Mouse (Mus musculus) forebrain, embryonic 14.5 days (tissue): ENCODE measurements around the gene Mapkbp1. TPM values are rescaled to one million over a fixed set of nuclear protein-coding genes. Genes with fewer than 3 reads are reported as not detected.

Source experiments
- ATAC-seq: fragments of 200-750 bp; cut with Nextera tagmentation; 2 replicates; pipeline ENCODE4 v1.8.0; 2017; ENCODE audit warnings: mild to moderate bottlenecking, moderate library complexity
- DNase-seq: peaks from one replicate; pipeline ENCODE4 v3.0.0-alpha.2; 2015; ENCODE audit warnings: low spot score
- H3K27ac ChIP-seq: fragments of 300-500 bp; sonication (generic); 2 replicates; pipeline ENCODE4 v1.5.1; 2014; ENCODE audit warnings: low read depth, mild to moderate bottlenecking, control low read depth, low read length, moderate library complexity
- H3K27me3 ChIP-seq: fragments of 300-500 bp; sonication (generic); replicated peaks from 2 replicates; pipeline ENCODE4 v1.6.1; 2014; ENCODE audit warnings: low read length, control low read depth, mixed read lengths; ENCODE audit not compliant: control insufficient read depth, insufficient read depth
- H3K36me3 ChIP-seq: fragments of 300-500 bp; sonication (generic); 2 replicates; pipeline ENCODE4 v1.6.1; 2014; ENCODE audit warnings: low read length, control low read depth; ENCODE audit not compliant: control insufficient read depth, insufficient read depth
- H3K4me1 ChIP-seq: fragments of 300-500 bp; sonication (generic); 2 replicates; pipeline ENCODE4 v1.6.1; 2014; ENCODE audit warnings: antibody characterized with exemption, low read length, control low read depth; ENCODE audit not compliant: control insufficient read depth, insufficient read depth
- H3K4me2 ChIP-seq: fragments of 300-500 bp; sonication (generic); 2 replicates; pipeline ENCODE4 v1.6.1; 2014; ENCODE audit warnings: mild to moderate bottlenecking, control low read depth, low read length
- H3K4me3 ChIP-seq: fragments of 300-500 bp; sonication (generic); 2 replicates; pipeline ENCODE4 v1.5.1; 2014; ENCODE audit warnings: low read depth, low read length, control low read depth
- H3K9ac ChIP-seq: fragments of 300-500 bp; sonication (generic); 2 replicates; pipeline ENCODE4 v1.6.1; 2014; ENCODE audit warnings: mild to moderate bottlenecking, low read length, control low read depth, moderate library complexity
- H3K9me3 ChIP-seq: fragments of 300-500 bp; sonication (generic); replicated peaks from 2 replicates; pipeline ENCODE4 v1.6.1; 2016; ENCODE audit warnings: low read length, control low read depth, mixed read lengths; ENCODE audit not compliant: control insufficient read depth
- WGBS: fragments of 180-500 bp; shearing (Covaris S2); extraction: QIAGEN DNeasy Blood & Tissue Kit; methylation state at CpG from one replicate; pipeline ENCODE4 v1.1.7; 2014; 5-methylcytosine and 5-hydroxymethylcytosine counted together
- polyA plus RNA-seq: library from polyadenylated mRNA; unstranded; fragments of >200 nt; fragmentation: Nextera tagmentation; extraction: Ambion mirVana; gene quantifications from 2 replicates; pipeline ENCODE4 v1.2.1, GENCODE M21; 2014

Mapkbp1 gene
- polyA plus RNA-seq, 1 experiment from 2014 or later = 3.0 TPM

GRCm38 (mm10) chr2:119988952-119989351, 16.5 kb downstream of the Mapkbp1 start:
- no peaks in the 10 kb centered on the region for H3K36me3 ChIP-seq
- H3K4me2 ChIP-seq = no peak overlapping the region
- H3K27me3 ChIP-seq = no peaks in the 10 kb centered on the region
- no peak for ATAC-seq
- H3K27ac ChIP-seq = no peak overlapping the region
- H3K9me3 ChIP-seq = no peaks in the 10 kb centered on the region
- 97% methylated on average over 4 of the region's 4 CpGs for WGBS
- H3K4me3 ChIP-seq = no peak overlapping the region
- H3K4me1 ChIP-seq = no peaks in the 10 kb centered on the region
- no peak overlapping the region for H3K9ac ChIP-seq
- DNase-seq = no peak

GRCm38 (mm10) chr2:119990881-119991280, 18.4 kb downstream of the Mapkbp1 start:
- Histone ChIP-seq H3K4me3 (no peak overlapping the region), H3K9me3 (no peaks in the 10 kb centered on the region), H3K27ac (no peak overlapping the region), H3K36me3 (no peaks in the 10 kb centered on the region), H3K27me3 (no peaks in the 10 kb centered on the region), H3K4me1 (no peaks in the 10 kb centered on the region), H3K4me2 (no peak overlapping the region), H3K9ac (no peak overlapping the region)
- WGBS = 90% methylated on average over 6 of the region's 6 CpGs
- no peak for ATAC-seq
- DNase-seq = no peak

DNA sequence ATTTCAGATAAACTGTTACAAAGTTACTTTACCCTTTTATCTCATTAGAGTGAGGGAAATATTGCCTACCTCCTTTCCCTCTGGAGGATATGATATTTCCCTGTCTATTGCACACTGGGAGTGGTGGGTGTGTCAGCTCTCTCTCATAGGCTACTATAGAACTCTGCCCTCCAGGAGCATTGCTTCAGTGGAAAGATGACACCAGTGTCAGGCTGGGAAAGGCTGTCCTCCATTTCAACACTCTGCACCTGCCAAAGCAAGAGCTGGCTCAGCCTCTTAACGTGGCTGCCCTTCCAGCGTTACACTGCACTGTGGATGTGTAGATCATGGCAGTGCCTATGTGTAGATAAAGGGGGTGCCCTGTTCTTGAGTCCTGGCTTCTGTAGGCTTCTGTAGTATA, 19.9 kb downstream of the Mapkbp1 start:
- DNase-seq (no peak), ATAC-seq (no peak)
- Histone ChIP-seq H3K9ac (no peak overlapping the region), H3K27ac (no peak overlapping the region), H3K9me3 (no peaks in the 10 kb centered on the region), H3K4me3 (no peak overlapping the region), H3K36me3 (no peaks in the 10 kb centered on the region), H3K4me1 (no peaks in the 10 kb centered on the region), H3K4me2 (no peak overlapping the region), H3K27me3 (no peaks in the 10 kb centered on the region)
- WGBS = 82% methylated on average over 2 of the region's 2 CpGs

- ATAC-seq (no peak), DNase-seq (no peak)
- H3K9ac ChIP-seq = no peak overlapping the region
- no peaks in the 10 kb centered on the region for H3K36me3 ChIP-seq
- no peaks in the 10 kb centered on the region for H3K9me3 ChIP-seq
- no peak overlapping the region for H3K4me2 ChIP-seq
- no peak overlapping the region for H3K27ac ChIP-seq
- H3K4me3 ChIP-seq = no peak overlapping the region
- WGBS = 60% methylated on average over 2 of the region's 2 CpGs
- no peaks in the 10 kb centered on the region for H3K27me3 ChIP-seq
- H3K4me1 ChIP-seq = no peaks in the 10 kb centered on the region
These were observed 21.0 kb downstream of the Mapkbp1 start for GRCm38 (mm10) chr2:119993515-119993914.

- no peak overlapping the region for H3K4me2 ChIP-seq
- H3K9me3 ChIP-seq = no peaks in the 10 kb centered on the region
- H3K27ac ChIP-seq = no peak overlapping the region; the same call in 1 of the 2 replicates
- 93% methylated on average over 6 of the region's 6 CpGs for WGBS
- no peaks in the 10 kb centered on the region for H3K4me1 ChIP-seq
- H3K4me3 ChIP-seq = no peak overlapping the region
- DNase-seq = no peak
- no peak for ATAC-seq
- no peaks in the 10 kb centered on the region for H3K27me3 ChIP-seq
- H3K9ac ChIP-seq = no peak overlapping the region
- H3K36me3 ChIP-seq = 0 out of 2 replicates have a peak, but pooled peaks cover 4% of the 10 kb centered on the region
These were observed 22.3 kb downstream of the Mapkbp1 start for GRCm38 (mm10) chr2:119994839-119995238.

DNA sequence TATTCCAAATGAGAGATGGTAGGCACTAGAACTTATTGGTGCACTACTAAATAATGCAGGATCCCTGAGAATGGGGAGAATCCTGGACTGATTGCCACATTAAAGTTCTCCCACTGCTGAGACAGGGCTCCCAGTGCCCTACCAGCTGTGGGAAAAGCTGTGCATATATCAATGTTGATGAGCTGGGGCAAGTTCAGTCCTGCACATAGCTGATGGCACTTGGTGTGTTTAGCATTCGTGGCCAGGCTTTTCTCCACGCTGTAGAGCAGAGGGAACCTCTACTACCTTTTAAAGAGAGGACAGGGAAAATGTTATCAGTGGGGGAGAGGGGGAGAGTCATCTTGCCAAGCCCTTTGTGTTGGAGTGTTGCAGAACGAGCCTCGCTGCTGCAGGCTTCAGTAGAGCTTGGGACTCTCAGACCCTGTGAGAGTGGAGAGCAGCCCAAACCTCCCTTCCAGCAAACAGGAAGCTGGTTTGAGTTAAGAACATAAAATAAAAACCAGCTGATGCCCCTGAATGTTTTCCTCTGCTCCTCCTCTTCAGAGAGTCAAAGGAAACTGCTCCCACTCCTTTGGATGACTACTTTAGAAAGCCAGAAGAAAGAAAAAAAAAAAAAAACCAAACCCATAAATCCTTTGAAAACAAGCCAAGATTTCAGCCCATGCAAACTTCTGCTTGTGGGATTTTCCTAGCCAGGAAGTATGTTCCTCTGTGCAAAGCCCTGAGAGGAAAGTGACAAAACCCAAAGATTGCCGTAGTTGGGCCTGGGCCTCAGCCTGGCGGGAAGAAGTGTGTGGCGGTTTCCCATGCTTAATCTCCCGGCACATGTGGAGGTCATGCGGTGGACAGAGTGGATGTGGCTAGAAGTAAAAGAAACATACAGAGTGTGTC, 23.1 kb downstream of the Mapkbp1 start:
- Histone ChIP-seq H3K4me1 (no peaks in the 10 kb centered on the region), H3K27me3 (no peaks in the 10 kb centered on the region), H3K4me2 (no peak overlapping the region), H3K9ac (no peak overlapping the region), H3K27ac (no peak overlapping the region; the same call in 1 of the 2 replicates), H3K36me3 (0 out of 2 replicates have a peak, but pooled peaks cover 4% of the 10 kb centered on the region), H3K9me3 (no peaks in the 10 kb centered on the region), H3K4me3 (no peak overlapping the region)
- no peak for DNase-seq
- 77% methylated on average over 9 of the region's 9 CpGs for WGBS
- no peak for ATAC-seq

DNA sequence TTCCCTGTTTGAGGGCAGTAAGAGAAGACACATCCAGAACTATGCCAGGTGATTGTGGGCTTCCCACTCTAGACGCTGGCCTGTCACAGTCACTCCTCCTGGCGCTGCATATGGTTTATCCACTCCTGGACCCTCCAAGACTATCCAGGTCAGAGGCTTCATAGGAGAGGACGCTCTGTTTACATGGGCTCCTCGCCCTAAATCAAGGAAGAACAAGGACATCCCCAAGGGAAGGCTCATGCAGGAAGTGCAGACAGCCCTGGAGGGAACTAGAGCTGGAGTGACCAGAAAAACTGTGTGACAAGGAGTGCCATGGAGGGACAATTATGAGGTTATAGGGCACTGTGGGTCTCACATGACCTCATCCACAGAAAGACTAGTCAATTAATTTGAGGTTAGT, 24.9 kb downstream of the Mapkbp1 start:
- Histone ChIP-seq H3K4me3 (no peak overlapping the region), H3K36me3 (0 out of 2 replicates have a peak, but pooled peaks cover 4% of the 10 kb centered on the region), H3K27ac (no peak overlapping the region), H3K9me3 (no peaks in the 10 kb centered on the region), H3K4me1 (no peaks in the 10 kb centered on the region), H3K27me3 (no peaks in the 10 kb centered on the region), H3K4me2 (no peak overlapping the region), H3K9ac (no peak overlapping the region)
- ATAC-seq (no peak), DNase-seq (no peak)
- WGBS = 84% methylated on average over 4 of the region's 4 CpGs

DNA sequence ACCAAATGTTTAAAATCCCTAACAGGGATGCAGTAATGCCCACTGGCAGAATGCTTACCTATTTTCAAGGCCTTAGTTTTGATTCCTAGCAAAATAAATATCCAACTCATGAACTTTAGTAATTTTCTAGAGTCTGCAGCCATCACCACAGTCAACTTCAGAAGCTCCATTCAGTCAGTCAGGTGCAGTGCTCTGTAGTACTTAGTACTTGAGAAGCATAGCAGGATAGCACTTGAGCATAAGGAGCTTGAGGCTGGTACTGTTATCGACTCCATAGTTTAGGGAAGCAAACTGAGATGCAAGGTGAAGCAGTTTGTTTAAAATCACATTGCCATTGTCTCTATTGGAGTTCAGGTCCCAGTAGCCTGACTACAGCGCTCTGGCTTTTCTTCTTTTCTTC, 27.2 kb downstream of the Mapkbp1 start:
- ATAC-seq (no peak), DNase-seq (no peak)
- no peak overlapping the region for H3K4me2 ChIP-seq
- no peak overlapping the region for H3K4me3 ChIP-seq
- H3K9me3 ChIP-seq = no peaks in the 10 kb centered on the region
- H3K4me1 ChIP-seq = no peaks in the 10 kb centered on the region
- WGBS = 86% methylated on average over 2 of the region's 2 CpGs
- 0 out of 2 replicates have a peak, but pooled peaks cover 4% of the 10 kb centered on the region for H3K36me3 ChIP-seq
- H3K9ac ChIP-seq = no peak overlapping the region
- no peak overlapping the region for H3K27ac ChIP-seq
- H3K27me3 ChIP-seq = no peaks in the 10 kb centered on the region

- DNase-seq (no peak), ATAC-seq (no peak)
- Histone ChIP-seq H3K27ac (no peak overlapping the region), H3K4me1 (no peaks in the 10 kb centered on the region), H3K4me3 (no peak overlapping the region), H3K9ac (no peak overlapping the region), H3K27me3 (no peaks in the 10 kb centered on the region), H3K36me3 (0 out of 2 replicates have a peak, but pooled peaks cover 4% of the 10 kb centered on the region), H3K9me3 (no peaks in the 10 kb centered on the region), H3K4me2 (no peak overlapping the region)
- 88% methylated on average over 3 of the region's 3 CpGs for WGBS
These were observed 28.5 kb downstream of the Mapkbp1 start for GRCm38 (mm10) chr2:120000882-120001584.
